8 mouse cellular contexts compared by ENCODE assay signal in genomic region chr7:135715642-135716444, GRCm38 (mm10). TPM values are rescaled to one million over a fixed set of nuclear protein-coding genes. Genes with fewer than 3 reads are reported as not detected.
DNase-seq lines count a peak whose midpoint lies in the region; ATAC-seq lines count a peak whose summit lies in the region.

Gene Mki67, minus strand, starts transcription at chr7:135716361.

- WGBS in embryonic facial prominence, embryonic 14.5 days: under 1% methylated on average over 53 of the region's 82 CpGs
- WGBS in liver, embryonic 11.5 days: under 1% methylated on average over 81 of the region's 82 CpGs

- no peaks in the 10 kb centered on the region for H3K27me3 ChIP-seq in embryonic facial prominence, embryonic 14.5 days (replicated peaks; ENCODE audit: control insufficient read depth, insufficient read depth, low read length)
- H3K27me3 ChIP-seq in liver, embryonic 11.5 days (replicated peaks; ENCODE audit: control insufficient read depth, insufficient read depth, low read length): no peaks in the 10 kb centered on the region

- no peaks in the 10 kb centered on the region for H3K9me3 ChIP-seq in embryonic facial prominence, embryonic 14.5 days (ENCODE audit: control insufficient read depth, low read length)
- no peaks in the 10 kb centered on the region for H3K9me3 ChIP-seq in liver, embryonic 11.5 days (ENCODE audit: control insufficient read depth, low read length)

- H3K4me1 ChIP-seq in embryonic facial prominence, embryonic 14.5 days (ENCODE audit: control insufficient read depth, insufficient read depth, low read length): peaks cover 22% of the 10 kb centered on the region
- H3K4me1 ChIP-seq in liver, embryonic 11.5 days (replicated peaks; ENCODE audit: control insufficient read depth, insufficient read depth, low read length): peaks cover 21% of the 10 kb centered on the region

- H3K4me3 ChIP-seq in embryonic facial prominence, embryonic 14.5 days (ENCODE audit: low read depth, low read length): peak within 1 kb of the TSS; percentile 88
- peak within 1 kb of the TSS; percentile 98 for H3K4me3 ChIP-seq in liver, embryonic 11.5 days (ENCODE audit: low read depth, low read length)

- peak; percentile 54 to 57 for DNase-seq in cerebellum, postnatal 10 days
- DNase-seq in cerebellum, adult 8-10 months: no peak
- peak; percentile 61 for DNase-seq in MN1 (ENCODE audit: low spot score)
- peak; percentile 29 for DNase-seq in embryonic facial prominence, embryonic 14.5 days (ENCODE audit: low spot score)
- DNase-seq in liver, embryonic 11.5 days (ENCODE audit: low spot score): peak; percentile 71
- DNase-seq in naive thymus-derived CD4-positive, alpha-beta T cell, adult 2 months (ENCODE audit: low read depth): peak; percentile 44
- DNase-seq in frontal cortex, adult 2 months (ENCODE audit: extremely low spot score in 1 of 2, low spot score in 1 of 2): no peak

- peak within 1 kb of the TSS; percentile 91 for H3K9ac ChIP-seq in embryonic facial prominence, embryonic 14.5 days (ENCODE audit: low read depth, low read length)
- H3K9ac ChIP-seq in liver, embryonic 11.5 days (ENCODE audit: low read depth, low read length): peak within 1 kb of the TSS; percentile 99

- peak within 1 kb of the TSS; percentile 85 for H3K4me2 ChIP-seq in embryonic facial prominence, embryonic 14.5 days (ENCODE audit: low read depth, low read length)
- peak within 1 kb of the TSS; percentile 89 for H3K4me2 ChIP-seq in liver, embryonic 11.5 days

- peak; percentile 59 for ATAC-seq in embryonic facial prominence, embryonic 14.5 days (ENCODE audit: low read depth)
- ATAC-seq in hematopoietic stem cell, adult 5-6 weeks (replicated peaks in 1 of 2; ENCODE audit: insufficient read depth in 1 of 2, low FRiP score in 2 of 2, low TSS enrichment in 1 of 2, low read depth in 1 of 2, poor library complexity in 2 of 2, severe bottlenecking in 2 of 2): peak; percentile 2 to 27; a peak in 2 of 4 replicates
- ATAC-seq in liver, embryonic 11.5 days (replicated peaks; ENCODE audit: low FRiP score): peak; percentile 48

- no peaks in the 10 kb centered on the region for H3K36me3 ChIP-seq in embryonic facial prominence, embryonic 14.5 days (ENCODE audit: control insufficient read depth, insufficient read depth, low read length)
- peaks cover 8% of the 10 kb centered on the region; the same call in 1 of the 2 replicates for H3K36me3 ChIP-seq in liver, embryonic 11.5 days (ENCODE audit: control insufficient read depth, insufficient read depth, low read length)

- peak within 1 kb of the TSS; percentile 68 for H3K27ac ChIP-seq in embryonic facial prominence, embryonic 14.5 days (replicated peaks; ENCODE audit: low read depth, low read length)
- peak within 1 kb of the TSS; percentile 95 for H3K27ac ChIP-seq in liver, embryonic 11.5 days (ENCODE audit: low read depth, low read length)

RNA-seq across cellular contexts. Expression of gene Mki67, which starts in this region (rescaled TPM):
- 49.5 and 51.4 TPM in 2 replicates for polyA plus RNA-seq in embryonic facial prominence, embryonic 14.5 days (2014; fragmentation: Nextera tagmentation; extraction: Ambion mirVana)
- 229 and 235 TPM in 2 replicates for total RNA-seq in hematopoietic stem cell, adult 5-6 weeks (2017)
- 75.1 and 79.3 TPM in 2 replicates for polyA plus RNA-seq in liver, embryonic 11.5 days (2014; fragmentation: Nextera tagmentation; extraction: Ambion mirVana)
- polyA plus RNA-seq in frontal cortex, adult 2 months (2012; rRNA removed): 0.61 and 0.68 TPM in 2 replicates

Comparison
In these comparisons a context has a peak if more than half of its experiments do, and no peak if none do; other contexts are left out.
1. RNA of gene Mki67 (polyA plus RNA-seq): 75.1 to 79.3 TPM in liver, embryonic 11.5 days and 49.5 to 51.4 TPM in embryonic facial prominence, embryonic 14.5 days; 0.61 to 0.68 TPM in frontal cortex, adult 2 months; every median in the first group is over 10 times any median in the second.
2. DNase-seq: peak in cerebellum, postnatal 10 days (2 of 2), MN1 (single experiment), embryonic facial prominence, embryonic 14.5 days (single experiment), liver, embryonic 11.5 days (single experiment) and naive thymus-derived CD4-positive, alpha-beta T cell, adult 2 months (single experiment); none in cerebellum, adult 8-10 months (single experiment) and frontal cortex, adult 2 months (0 of 2).
3. Peak in every context shown above with its lines, with median percentiles within 50 percentile points of each other: ATAC-seq.